Mouse (Mus musculus): ENCODE measurements around the gene Itsn1.

The Itsn1 gene

DNA sequence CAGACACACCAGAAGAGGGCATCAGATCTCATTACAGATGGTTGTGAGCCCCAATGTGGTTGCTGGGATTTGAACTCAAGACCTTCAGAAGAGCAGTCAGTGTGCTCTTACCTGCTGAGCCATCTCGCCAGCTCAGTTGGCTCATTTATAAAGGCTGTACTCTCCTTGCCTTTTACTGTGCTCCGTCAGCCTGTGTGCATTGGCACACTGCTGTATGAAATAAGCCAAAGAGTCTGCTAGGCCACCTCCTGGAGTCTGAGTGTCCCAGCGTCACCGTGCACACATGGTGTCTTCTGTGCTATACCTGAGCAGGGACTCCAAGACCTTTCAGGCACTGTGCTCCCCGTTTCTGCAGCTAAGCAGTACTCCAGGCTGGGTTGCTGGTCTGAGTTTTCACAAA, 40.8 kb downstream of the Itsn1 start:
- DNase-seq (ENCODE audit: low spot score): no peak

DNA sequence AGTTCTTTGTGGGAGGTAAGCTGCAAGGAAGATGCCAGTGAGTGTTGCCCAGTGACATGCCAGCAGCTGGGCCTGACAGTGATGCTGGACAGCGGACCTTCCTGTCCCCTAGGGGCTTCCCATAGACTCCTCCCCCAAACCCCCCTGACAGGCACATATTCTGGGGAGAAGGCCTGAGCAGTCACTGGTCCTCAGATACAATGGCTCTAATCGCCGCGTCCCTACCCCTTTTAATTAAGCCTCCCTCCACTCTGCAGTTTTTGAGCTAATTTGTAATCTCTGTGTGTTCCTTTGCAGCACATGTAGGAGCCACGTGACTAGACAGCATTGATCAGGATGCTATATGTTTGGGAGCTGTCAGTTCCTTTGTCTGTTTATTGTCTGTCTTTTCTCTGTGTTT, 41.6 kb downstream of the Itsn1 start:
- no peak for DNase-seq (ENCODE audit: low spot score)

DNA sequence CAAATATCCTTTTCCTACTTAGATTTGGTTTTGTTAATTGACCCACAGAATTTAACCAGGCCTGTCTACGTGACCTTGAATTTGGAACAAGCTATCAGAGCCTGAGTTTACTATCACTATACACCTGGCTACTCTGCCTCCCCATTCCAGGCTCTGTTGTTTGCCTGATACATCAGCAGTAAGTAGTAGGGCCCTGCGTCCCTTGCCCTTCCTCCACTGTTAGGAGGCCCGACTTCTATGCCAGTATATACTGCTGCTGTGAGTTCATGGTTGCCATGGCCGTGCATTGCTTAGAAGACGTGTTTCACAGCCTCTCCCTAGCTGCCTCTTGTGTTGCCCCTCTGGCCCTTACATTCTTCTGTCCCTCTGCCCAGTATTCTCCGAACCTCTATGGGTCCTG, 42.3 kb downstream of the Itsn1 start:
- no peak for DNase-seq (ENCODE audit: low spot score)

DNA sequence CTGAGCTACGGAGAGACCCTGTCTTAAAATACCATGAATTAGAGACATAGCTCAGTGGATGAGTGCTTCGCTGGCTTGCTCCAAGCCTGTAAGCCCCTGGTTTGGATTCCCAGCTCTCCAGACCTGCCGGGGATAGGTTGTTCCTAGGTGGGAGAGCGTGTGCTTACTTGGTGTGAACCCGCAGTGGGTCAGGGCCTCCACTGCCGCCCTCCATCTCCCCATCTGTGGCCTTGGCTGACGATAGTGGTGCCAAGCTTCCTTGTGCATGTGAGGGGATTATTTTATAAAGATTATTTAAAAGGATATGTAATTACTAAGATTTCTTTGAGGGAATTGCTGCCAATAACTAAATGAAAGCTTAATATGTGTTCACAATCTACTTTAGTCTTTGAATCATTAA, 43.5 kb downstream of the Itsn1 start:
- DNase-seq (ENCODE audit: low spot score): no peak

DNA sequence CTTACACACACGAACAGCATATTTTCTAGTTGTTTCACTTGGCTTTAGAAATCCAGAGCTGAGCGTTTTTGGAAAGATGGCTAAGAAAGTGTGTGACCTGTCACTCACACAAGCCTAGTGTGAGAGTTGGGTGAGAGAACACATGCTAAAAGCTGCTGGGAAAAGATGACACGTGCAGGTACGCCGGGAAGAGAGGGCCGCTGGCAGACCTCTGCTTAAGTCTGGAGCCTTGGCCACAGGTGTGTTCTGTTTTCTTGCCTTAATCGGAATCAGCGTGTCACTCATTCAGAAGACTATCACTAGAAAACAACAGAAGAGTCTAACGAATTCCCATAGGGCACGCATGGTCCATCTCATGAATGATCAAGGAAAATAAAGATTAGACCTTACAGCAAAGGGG, 50.5 kb downstream of the Itsn1 start:
- no peak for DNase-seq (ENCODE audit: low spot score)

DNA sequence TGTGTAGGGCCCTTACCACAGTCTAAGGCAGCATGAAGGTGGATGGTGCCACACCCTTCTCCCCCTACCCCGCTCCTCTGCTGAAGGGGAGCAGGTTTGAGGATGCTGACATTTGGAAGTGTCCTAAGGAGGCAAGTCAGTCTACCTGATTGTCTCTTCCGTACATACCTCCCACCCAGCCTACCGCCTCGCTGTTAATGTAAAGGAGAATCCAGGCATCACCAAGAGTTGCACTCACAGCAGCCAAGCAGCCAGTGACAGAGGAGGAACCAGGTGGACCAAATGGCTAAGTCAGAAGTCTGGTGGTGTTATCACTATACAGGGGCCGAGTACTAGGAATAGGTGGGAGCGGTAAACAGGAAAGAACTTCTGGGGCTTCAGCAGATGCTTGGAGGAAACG, 51.1 kb downstream of the Itsn1 start:
- no peak for DNase-seq (ENCODE audit: low spot score)

DNA sequence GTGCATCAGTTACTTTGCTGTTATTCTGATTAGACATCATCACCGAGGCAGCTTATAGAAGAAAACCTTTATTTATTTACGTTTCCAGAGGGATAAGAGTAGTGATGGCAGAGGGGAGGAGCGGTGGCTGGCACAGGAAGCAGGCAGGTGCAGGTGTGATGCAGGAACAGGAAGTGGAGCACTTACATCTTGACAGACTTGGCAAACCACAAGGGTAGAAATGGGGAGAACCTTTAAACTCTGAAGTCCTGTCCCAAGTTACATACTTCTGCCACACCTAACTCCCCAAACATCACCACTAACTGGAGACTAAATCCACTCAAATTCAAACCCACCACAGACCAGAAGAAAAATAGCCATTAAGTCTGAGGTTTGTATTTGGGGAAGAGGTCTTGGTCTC, 51.7 kb downstream of the Itsn1 start:
- no peak for DNase-seq (ENCODE audit: low spot score)

DNA sequence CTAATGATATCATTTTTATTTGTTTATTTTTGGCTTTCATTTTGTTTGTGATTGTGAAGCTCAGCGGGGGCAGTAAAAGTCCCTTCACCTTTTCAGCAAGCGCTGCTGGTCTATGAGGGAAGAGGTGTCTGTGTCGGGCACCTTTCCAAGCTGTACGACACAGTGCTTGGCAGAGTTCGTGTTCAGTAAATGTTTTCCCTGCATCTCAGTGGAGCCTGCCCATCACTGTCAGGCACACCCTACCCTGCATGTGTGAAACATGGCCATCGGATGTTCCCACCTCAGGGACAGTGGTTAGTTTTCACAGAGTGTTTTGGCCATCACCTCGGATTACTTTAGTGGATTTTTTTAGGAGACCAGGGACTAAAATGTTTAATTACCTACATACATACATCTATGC, 54.1 kb downstream of the Itsn1 start:
- no peak for DNase-seq (ENCODE audit: low spot score)

DNA sequence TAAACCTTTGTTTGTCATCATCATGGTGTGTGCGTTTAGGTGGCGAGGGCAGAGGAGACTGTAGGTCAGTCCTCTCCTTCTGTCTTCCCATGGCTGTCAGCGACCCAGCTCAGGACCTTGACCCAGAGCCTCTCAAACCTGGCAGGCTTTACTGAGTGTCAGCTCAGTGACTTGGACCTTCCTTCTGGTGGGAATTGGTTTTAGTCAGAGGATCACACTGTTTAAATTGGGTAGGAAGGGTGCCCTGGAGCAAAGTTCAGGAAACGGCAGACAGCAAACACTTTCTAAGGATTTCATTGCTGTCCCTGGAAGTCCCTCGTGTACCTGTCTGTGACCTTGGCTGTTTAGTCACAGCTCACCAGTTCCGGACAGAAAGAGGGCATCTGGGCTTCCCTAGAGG, 55.2 kb downstream of the Itsn1 start:
- no peak for DNase-seq (ENCODE audit: low spot score)

DNA sequence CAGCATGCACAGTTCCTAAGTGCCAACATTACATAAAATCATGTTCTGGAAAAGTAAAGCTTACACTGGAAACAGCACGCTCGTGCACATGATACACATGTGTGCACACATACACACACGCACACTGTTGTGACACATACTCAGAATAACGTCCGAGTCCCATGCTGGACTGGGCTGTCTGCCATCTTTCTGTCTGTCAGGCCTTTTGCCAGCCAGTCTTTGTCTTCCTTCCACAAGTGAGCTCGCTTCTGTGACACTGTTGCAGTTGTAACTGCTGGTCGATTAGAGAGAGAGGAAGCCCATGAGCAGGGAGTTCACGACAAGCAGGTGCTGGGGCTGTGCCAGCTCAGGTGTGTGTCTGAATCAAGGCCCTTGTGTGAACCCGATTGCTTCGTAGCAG, 57.3 kb downstream of the Itsn1 start:
- peak; percentile 28 for DNase-seq (ENCODE audit: low spot score)

DNA sequence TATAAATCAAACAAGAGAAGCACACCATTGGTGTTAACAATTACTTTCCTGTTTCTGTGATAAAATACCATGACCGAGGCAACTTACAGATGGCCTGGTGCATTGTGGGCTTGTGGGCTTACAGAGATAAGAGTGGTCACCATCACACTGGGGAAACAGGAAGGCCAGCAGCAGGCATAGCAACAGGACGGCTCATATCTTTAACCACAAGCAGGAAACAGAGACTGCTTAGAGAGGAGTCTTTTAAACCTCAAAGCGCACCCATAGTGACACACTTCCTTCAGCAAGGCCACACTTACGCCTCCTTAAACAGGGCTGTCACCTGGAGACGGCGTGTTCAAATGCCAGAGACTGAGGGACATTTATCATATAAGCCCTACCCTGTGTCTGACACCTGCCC, 60.6 kb downstream of the Itsn1 start:
- no peak for DNase-seq (ENCODE audit: low spot score)

DNA sequence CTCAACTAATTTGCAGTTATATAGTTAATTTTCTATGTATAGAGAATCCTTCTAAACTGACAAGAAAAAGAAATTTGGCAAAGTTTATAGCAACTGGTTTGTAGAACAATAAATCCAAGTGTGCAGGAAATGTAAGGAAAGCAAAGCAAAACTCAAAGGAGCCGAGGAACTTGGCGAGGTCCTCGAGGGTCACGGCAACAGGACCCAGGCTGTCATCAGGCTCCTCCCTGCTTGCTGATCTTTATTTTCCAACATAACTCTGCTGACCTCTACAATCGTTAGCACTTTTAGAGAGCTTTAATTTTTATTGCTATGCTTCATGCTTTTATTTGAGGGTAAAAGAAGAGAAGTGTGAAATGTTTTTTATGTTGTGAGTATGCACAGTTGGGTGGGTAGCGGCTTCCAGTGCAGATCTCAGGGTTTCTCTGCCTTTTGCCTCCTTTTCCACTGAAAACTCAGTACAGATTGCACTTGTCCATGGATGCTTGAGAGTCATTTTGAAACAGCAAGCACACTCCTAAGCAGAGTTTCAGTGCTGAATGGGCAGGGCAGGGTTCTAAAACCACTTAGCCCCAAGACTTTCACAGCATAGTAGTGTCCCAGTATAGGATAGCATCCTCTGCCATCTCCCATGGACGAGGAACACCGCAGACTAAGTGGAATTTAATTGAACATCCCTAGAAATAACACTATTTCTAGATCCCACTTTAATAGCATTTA, 63.6 kb downstream of the Itsn1 start:
- DNase-seq (ENCODE audit: low spot score): no peak

DNA sequence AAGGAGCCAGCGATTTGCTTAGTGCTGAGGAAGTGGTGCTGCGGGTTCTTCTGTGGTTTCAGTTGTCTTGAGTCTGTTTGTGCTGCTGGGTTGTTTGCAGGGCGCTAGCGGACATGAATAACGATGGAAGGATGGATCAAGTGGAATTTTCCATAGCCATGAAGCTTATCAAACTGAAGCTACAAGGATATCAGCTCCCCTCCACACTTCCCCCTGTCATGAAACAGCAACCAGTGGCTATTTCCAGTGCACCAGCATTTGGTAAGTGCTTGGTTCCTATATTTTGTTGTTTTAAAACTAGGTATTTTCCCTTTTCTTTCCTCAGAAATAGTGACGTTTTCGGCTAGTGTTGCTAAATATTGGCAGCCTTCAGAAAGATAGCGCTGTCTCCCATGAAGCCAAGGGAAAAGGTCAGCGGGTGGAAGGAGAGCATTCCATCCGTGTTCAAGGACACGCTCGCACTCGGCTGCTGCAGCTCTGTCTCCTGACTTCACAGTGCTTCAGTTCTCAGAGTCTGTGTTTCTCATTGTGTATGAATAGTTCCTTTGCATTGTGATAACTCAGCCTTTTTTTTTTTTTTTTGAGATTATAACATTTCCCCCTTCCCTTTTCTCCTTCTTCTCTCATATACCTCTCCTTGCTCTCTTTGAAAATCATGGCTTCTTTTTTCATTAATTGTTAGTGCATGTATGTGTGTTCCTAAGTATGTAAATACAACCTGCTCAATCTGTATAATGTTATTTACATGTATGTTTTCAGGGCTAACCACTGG, 64.6 kb downstream of the Itsn1 start:
- peak; percentile 32 for DNase-seq (ENCODE audit: low spot score)

DNA sequence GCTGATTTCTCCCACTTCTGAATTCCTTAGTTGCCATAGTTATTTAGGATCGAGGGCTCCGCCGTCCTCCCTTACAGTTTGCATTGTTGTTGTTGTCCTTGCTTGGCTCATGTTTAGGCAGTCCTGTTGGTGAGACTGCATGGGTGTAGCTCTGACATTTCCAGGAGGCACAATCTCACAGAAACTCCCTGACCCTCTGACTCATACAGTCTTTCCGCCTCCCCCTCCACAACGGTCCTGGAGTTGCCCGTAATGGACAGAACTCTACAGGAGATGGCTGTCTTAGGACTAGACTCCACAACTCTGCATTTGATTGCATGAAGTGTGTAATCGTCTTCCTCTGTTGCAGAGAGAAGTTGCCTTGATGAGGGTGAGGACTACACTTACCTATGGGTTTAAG, 65.2 kb downstream of the Itsn1 start:
- DNase-seq (ENCODE audit: low spot score): no peak

DNA sequence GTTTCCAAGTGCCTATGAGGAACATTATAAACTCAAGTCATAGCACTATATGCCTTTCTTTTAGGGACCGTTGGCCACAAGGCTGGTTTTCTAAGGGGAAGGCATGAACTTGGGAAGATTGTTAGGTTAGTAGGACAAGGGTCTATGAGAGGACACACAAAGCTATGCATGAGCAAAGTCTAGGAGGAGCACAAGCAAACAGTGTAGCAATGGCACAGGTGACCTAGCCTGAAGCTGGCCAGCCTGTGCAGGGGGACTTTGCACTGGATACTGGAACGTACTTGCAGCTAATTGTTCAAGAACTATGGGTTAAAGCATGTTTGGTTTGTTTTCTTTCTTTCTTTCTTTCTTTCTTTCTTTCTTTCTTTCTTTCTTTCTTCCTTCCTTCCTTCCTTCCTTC, 66.0 kb downstream of the Itsn1 start:
- DNase-seq (ENCODE audit: low spot score): no peak

DNA sequence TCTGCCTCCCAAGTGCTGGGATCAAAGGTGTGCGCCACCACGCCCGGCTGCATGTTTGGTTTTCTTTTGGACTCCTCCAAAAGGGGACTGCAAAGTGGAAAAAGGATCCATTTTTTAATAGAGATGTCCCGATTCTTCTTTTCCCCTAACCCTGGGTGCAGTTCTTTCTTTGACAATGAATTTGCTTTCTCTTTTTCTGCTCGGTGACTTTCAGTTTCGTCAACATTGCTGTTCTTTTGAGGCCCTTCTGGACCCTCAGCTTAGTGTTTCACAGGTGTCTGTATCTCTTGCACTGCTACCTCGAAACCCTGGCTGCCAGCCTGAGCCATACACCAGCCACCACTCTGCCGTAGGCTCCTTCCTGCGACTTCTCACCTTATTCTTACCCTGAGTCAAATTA, 66.5 kb downstream of the Itsn1 start:
- no peak for DNase-seq (ENCODE audit: low spot score)

DNA sequence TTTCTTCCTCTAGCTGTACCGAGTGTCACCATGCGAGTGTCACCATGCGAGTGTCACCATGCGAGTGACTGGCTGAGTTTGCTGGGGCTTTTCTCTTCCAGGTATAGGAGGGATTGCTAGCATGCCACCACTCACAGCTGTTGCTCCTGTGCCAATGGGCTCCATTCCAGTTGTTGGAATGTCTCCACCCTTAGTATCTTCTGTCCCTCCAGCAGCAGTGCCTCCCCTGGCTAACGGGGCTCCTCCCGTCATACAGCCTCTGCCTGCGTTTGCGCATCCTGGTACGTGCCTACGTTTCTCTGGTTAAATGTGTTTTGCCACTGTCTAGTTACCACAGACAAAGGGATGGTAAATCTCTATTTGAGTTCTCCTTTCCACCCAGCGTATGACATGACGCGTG, 72.3 kb downstream of the Itsn1 start:
- DNase-seq (ENCODE audit: low spot score): no peak

DNA sequence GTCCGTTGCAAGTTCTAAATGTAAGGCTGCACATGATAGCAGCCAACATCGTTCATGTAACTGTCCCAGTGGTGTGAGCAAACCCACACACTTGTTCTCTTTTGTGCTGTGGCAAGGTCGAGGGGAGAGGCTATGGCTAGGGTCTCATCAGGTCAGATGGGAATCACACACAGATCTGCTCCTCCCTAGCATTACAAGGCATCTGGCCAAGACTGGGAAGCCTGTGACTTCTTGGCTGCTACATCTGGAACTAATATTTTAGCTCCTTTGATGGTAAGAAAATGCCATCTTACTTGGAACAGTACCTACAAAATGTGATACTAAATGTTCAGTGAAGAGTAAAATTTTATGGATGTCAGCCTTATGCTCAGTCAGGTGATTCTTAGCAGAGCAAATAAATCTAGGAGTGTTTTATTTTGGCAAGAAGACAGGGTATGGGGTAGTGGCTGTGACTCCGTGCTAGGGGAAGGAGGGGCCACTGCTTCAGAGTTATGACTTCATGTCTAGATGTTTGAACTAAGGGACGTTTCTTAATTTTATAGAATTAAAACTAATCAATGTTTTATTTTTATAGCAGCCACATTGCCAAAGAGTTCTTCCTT, 73.5 kb downstream of the Itsn1 start:
- no peak for DNase-seq (ENCODE audit: low spot score)

DNA sequence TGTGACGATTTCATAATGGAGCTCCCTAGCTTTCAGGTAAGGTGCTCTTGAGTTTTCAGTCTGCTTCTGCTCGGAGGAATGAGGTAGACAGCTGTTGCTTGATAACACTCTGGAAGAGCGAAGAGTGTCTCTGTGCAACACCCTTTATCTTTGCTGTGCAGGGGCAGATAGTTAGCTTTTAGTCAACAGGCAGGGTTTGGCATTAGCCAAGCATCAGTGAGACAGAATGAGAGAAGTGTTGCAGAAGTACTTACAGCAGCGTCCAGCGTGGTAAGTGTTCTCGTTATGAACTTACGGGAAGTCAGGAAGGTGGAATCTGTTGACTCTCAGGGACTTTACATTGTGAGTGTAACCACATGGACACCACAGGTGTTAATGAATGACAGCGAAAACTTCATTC, 75.3 kb downstream of the Itsn1 start:
- DNase-seq (ENCODE audit: low spot score): no peak

DNA sequence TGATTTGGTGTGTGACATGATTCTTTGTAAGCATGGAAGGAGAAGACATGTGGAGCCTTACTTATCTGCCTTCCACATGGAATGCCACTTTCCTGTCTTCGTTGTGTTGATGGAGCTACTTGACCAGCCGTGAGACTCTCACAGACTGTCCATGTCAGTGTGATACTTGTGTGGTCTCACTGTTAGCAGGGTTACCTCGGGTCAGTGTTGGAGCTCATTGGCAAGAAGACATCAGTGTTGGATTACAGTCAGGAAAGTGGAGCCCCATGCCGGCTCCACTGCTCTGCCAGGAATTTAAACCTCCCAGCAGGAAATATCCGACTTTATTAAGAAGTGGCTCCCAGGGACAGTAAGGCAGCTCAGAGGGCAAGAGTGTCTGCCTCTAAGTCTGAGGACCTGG, 75.8 kb downstream of the Itsn1 start:
- DNase-seq (ENCODE audit: low spot score): no peak

DNA sequence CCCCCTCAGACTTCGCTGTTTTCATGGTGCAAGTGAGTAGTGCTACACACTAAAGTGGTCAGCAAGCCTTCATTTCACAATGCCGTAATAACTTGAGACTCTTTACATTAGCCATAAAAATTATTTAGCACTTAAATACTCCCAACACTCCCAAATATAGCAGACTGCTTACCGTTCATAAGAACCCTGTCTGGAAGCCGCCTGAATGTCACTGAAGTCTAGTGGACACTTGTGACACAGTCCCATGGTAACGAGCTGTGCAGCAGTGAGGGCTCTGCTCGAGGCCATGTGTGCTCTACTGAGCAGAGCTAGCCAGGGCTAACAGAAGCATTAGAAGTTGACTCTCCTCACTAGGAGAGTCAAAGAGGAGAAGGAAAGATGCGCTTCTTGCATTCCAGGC, 81.2 kb downstream of the Itsn1 start:
- DNase-seq (ENCODE audit: low spot score): no peak

DNA sequence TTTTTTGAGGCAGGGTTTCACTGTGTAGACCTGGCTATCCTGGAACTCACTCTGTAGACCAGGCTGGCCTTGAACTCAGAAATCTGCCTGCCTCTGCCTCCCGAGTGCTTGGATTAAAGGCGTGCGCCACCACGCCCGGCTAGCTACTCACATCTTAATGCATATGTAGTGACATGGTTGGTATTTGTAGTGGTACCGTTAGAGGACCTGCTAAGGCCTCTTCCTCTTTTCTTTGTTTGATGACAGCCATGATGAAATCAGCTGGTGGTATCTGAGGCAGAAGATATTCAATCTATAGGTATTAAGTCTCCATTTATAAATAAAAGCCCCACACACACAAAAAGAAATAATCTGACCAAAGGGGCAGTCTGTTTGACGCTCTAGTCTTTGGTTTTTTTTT, 82.3 kb downstream of the Itsn1 start:
- no peak for DNase-seq (ENCODE audit: low spot score)

DNA sequence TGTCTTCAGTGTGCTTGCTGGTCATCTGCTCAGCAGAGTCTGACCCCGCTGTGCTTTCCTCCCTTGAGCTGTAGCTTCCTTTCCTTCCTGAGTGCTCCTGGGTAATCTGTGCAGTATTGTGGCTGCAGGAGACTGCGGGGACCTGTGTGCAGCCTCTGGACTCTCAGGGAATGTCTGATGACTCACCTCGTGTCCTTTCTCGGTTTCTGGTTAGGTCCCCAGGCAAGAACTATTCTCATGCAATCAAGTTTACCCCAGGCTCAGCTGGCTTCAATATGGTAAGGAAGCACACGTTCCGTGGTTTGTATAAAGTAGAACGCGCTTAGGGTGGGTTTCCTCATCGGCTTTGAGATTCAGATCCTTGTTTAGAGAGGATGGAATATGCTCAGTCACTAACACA, 82.8 kb downstream of the Itsn1 start:
- no peak for DNase-seq (ENCODE audit: low spot score)

DNA sequence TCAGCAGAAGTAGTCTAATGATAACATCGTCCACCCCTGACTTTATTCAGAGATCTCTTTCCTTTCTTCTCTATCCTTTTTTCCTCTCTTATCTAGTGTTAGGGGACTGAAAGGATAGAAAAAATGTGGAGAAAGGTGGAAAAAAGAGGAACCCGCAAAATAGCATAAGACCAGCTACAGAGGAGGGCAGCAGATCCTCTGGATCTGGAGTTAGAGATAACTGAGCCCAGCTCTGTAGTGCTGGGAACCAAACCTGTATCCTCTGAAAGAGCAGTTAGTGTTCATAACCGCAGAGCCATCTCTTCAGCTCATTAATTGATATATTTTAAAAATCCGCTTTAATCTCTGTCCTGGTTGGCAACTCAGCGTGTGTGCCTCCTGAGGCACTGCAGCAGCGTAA, 84.5 kb downstream of the Itsn1 start:
- DNase-seq (ENCODE audit: low spot score): no peak

Measured in testis, postnatal 14 days (tissue).